Mouse (Mus musculus): ENCODE data around the gene Olfr486. TPM values are rescaled to one million over a fixed set of nuclear protein-coding genes. Genes with fewer than 3 reads are reported as not detected.

Gene Olfr486
- polyA plus RNA-seq (2012; rRNA removed), result not detected in 2 replicates

DNA sequence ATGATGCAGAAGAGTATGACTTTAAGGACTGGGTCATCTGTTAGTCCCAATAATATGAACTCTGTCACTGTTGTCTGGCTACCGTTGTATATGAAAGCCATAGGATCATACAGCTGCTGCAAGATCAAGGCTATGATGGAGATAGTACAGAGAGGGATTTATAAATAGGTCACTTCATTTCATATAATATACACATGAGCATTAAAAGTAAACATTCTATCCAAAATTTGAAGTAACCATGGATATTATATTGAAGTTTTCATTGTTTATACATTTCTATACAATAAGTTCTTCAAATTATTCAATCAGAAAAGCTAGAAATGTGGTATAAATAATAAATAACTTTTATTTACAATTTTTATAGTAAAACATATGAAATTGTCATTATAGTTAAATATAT is at the start of gene Olfr486:
Gene Olfr486, minus strand, starts transcription at position 101 of the 400 bp plus-strand sequence.

DNA sequence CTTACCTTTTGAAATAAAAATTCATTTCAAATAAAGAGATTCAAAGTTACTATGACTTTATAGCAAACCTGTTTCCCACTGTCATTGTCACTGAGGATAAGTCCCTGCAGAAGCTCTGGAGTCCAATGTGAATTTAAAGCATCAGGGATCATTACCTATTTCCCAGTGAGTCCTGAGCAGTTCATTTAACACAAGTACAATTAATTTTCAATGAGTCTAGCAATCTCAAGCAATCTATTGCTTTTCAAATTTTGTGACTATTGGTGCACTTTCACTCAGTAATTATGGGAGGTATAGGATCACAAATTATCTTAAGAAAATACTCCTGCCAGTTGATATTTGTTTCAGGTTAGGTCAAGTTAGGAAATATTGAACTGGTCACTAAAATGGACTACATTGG is 42.0 kb upstream of the Olfr486 start, which contains the start of gene Olfr487:
Gene Olfr487, minus strand, starts transcription at position 101 of the 400 bp plus-strand sequence.

DNA sequence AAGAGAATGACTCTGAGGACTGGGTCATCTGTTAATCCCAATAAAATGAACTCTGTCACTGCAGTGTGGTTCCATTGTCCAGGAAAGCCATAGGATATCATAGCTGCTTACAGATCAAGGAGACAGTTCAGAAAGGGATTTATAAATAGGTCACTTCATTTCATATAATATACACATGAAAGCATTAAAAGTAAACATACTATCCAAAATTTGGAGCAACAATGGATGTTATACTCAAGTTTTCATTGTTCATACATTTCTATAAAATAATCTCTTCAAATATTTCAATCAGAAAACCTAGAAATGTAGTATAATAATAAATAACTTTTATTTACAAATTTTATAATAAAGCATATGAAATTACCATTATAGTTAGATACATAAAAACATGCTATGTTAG is 12.8 kb downstream of the Olfr486 start, which contains the start of gene Olfr485:
Gene Olfr485, minus strand, starts transcription at position 101 of the 400 bp plus-strand sequence.

DNA sequence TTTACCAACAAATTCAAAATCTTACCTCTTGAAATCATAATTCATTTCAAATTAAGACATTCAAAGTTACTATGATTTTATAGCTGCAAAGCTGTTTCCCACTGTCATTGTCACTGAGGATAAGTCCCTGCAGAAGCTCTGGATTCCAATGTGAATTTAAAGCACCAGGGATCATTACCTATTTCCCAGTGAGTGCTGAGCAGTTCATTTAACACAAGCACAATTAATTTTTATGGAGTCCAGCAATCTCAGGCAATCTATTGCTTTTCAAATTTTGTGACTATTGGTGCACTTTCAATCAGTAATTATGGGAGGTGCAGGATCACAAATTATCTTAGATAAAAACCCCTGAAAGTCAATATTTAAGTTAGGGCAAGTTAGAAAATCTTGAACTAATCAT is 45.2 kb downstream of the Olfr486 start, which contains the start of gene Olfr484:
Gene Olfr484, minus strand, starts transcription at position 101 of the 400 bp plus-strand sequence.

Other genes starting within 250 kb of the Olfr486 start
- gene Olfr473, start 242.3 kb downstream of the Olfr486 start, polyA plus RNA-seq (2012; rRNA removed), result not detected in 2 replicates
- not detected in 2 replicates for gene Olfr474, start 218.1 kb downstream of the Olfr486 start, polyA plus RNA-seq (2012; rRNA removed)
- not detected in 2 replicates for gene Olfr476, start 207.9 kb downstream of the Olfr486 start, polyA plus RNA-seq (2012; rRNA removed)
- gene Olfr477, start 186.0 kb downstream of the Olfr486 start, polyA plus RNA-seq (2012; rRNA removed), result not detected in 2 replicates
- not detected in 2 replicates for gene Olfr478, start 138.8 kb downstream of the Olfr486 start, polyA plus RNA-seq (2012; rRNA removed)
- gene Olfr479, start 122.0 kb downstream of the Olfr486 start, polyA plus RNA-seq (2012; rRNA removed), result not detected in 2 replicates
- not detected in 2 replicates for gene Olfr480, start 105.4 kb downstream of the Olfr486 start, polyA plus RNA-seq (2012; rRNA removed)
- not detected in 2 replicates for gene Olfr481, start 92.9 kb downstream of the Olfr486 start, polyA plus RNA-seq (2012; rRNA removed)
- gene Olfr482, start 75.2 kb downstream of the Olfr486 start, polyA plus RNA-seq (2012; rRNA removed), result not detected in 2 replicates
- gene Olfr483, start 71.9 kb downstream of the Olfr486 start, polyA plus RNA-seq (2012; rRNA removed), result not detected in 2 replicates
- gene Olfr484, start 45.3 kb downstream of the Olfr486 start, polyA plus RNA-seq (2012; rRNA removed), result not detected in 2 replicates
- gene Olfr485, start 12.9 kb downstream of the Olfr486 start, polyA plus RNA-seq (2012; rRNA removed), result not detected in 2 replicates
- gene Olfr487, start 41.9 kb upstream of the Olfr486 start, polyA plus RNA-seq (2012; rRNA removed), result not detected in 2 replicates
- not detected in 2 replicates for gene Olfr488, start 85.6 kb upstream of the Olfr486 start, polyA plus RNA-seq (2012; rRNA removed)
- gene Olfr490, start 116.2 kb upstream of the Olfr486 start, polyA plus RNA-seq (2012; rRNA removed), result not detected in 2 replicates
- gene Olfr491, start 140.7 kb upstream of the Olfr486 start, polyA plus RNA-seq (2012; rRNA removed), result not detected in 2 replicates
- not detected in 2 replicates for gene Olfr492, start 150.9 kb upstream of the Olfr486 start, polyA plus RNA-seq (2012; rRNA removed)
- gene Olfr493, start 174.2 kb upstream of the Olfr486 start, polyA plus RNA-seq (2012; rRNA removed), result not detected in 2 replicates
- not detected in 2 replicates for gene Olfr494, start 192.6 kb upstream of the Olfr486 start, polyA plus RNA-seq (2012; rRNA removed)
- gene Olfr495, start 220.4 kb upstream of the Olfr486 start, polyA plus RNA-seq (2012; rRNA removed), result not detected in 2 replicates
- not detected in 2 replicates for gene Olfr497, start 247.7 kb upstream of the Olfr486 start, polyA plus RNA-seq (2012; rRNA removed)

Data from liver, embryonic 14 days (tissue).